Mouse (Mus musculus): ENCODE results near the gene Chpf2.

Chpf2 gene

DNA sequence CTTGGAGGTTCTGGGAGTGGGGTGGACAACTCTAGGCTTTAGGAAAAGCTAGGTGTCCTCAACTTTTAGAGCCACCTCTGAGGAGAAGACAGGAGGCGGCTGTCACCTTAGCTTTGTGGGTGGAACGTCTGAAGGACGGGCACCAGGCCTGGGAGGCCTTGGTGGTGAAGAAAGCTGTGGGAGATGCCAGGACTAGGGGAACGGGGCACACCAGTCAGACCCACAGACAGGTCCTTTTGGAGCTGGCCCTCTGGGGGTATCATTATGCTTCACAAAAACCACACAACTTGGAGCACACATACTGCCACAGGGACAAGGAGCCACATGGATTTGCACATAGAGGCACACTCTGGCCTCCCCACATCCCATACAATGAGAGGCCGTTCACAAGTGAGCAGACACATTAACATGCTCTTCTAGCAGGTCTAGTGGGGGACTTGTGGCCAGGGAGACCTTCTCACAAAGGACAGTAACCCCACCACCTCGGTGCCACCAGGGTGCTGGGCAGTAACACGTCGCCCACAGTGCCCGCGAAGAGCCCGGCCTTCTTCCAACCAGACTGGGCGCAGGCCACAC is 17.6 kb downstream of the Chpf2 start:
- in situ Hi-C loops (cut with MboI, MseI), result no loop called here

DNA sequence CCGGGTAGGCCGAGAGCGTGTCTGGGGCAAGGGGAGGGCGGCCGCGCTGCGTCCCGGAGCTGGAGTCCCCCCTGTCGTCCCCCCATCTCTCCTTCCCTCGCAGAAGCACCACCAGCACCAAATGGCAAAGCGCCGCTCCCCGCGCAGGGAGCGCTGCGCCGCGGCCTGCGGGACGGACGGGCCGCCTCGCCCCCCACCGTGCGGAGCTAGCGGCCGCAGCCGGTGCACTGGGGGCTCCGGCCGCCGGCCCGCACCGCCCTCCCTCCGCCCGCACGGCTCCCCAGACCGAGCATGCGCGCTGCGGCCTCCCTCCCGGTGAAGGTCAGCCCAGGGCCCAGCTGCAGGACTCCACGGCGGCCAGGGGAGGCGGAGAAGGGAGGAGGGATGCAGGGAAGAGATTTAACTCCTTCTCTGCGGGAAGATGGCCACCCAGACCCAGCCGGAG is 18.1 kb downstream of the Chpf2 start:
- in situ Hi-C loops (cut with MboI, MseI), result loop anchor here (5.0 kb wide), 1 partner anchor 63 kb away; no protein-coding TSS in a partner anchor

DNA sequence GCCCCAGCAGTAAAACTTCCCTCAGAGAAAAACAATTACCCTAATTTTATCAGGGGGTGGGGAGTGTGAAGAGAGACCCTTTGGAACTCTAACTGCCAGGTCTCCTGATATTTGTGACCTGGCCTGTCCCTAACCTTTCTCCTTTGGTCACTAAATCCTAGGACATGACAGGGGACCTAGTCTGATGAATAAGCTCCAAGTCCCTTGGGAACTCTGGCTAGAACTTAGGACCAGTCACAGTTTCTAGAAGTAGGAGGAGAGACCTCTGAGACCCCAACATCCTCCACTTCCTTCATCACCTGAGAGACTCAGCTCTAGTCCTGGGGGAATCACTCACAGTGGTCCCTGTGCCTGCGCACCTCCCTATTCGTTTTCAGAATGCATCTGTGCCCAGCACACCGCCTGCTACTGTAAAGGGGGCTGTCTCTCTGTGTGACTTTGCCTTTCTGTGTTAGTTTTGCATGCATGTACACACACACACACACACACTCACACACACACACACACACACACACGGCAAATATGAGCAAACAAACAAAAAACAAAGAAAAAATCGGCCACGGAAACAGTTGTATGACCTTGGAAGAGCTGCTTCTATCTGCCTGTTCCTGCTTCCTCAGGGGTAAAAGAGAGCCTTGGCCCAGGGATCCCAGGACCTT is 18.9 kb downstream of the Chpf2 start:
- in situ Hi-C loops (cut with MboI, MseI), result loop anchor here (5.0 kb wide), 1 partner anchor 62 kb away; no protein-coding TSS in a partner anchor

DNA sequence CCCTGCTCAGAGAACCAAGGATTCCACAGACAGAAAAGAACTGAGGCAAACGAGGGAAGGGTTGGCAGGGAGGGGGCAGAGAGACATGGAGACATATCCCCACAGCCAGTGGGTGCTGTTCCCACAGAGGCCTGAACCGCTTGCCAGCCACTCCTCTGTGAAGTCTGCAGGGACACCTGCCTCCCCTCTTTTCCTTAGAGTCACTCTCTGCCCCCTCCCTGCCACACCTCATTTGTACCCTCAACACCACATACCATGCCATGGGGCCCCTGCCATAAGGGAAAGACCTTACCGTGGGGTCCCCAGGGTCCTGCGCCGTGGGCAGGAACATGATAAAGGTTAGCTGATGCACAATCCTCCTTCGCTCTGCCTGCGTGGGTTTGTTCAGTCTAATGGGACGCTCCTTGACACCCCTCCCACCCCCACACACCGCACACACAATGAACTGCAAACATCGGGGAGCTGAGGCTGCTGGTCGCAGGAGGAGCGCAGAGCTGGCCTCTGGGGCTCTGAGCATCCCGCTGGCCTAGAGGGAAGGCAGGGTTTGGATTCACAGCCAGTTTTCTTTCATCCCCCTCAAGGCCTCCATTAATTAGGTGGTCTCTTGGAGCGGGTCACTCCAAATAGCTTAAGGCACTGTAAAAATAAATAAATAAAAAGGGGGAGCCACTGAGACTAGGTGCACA is 19.6 kb downstream of the Chpf2 start:
- in situ Hi-C loops (cut with MboI, MseI), result loop anchor here (5.0 kb wide), 1 partner anchor 61 kb away; no protein-coding TSS in a partner anchor

DNA sequence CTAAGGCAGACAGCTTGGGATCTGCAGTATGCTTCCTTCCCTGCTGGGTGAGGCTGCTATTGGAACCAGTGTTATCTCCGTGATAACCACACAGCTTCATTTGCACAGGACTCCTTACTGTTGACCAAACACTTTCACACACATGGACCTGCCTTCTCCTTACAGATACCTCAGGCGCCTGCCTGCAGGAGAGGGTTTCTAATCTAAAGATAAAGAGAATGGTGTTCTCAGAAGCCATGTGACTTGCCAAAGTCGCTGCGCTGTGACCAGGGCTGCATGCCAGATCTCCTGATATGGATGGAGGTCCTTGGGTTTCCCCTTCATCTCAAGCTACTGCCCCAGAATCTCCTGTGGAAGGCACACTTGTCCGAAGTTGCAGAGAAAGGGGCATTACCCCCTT is 22.8 kb downstream of the Chpf2 start:
- in situ Hi-C loops (cut with MboI, MseI), result loop anchor here (5.0 kb wide), 1 partner anchor 58 kb away; no protein-coding TSS in a partner anchor

DNA sequence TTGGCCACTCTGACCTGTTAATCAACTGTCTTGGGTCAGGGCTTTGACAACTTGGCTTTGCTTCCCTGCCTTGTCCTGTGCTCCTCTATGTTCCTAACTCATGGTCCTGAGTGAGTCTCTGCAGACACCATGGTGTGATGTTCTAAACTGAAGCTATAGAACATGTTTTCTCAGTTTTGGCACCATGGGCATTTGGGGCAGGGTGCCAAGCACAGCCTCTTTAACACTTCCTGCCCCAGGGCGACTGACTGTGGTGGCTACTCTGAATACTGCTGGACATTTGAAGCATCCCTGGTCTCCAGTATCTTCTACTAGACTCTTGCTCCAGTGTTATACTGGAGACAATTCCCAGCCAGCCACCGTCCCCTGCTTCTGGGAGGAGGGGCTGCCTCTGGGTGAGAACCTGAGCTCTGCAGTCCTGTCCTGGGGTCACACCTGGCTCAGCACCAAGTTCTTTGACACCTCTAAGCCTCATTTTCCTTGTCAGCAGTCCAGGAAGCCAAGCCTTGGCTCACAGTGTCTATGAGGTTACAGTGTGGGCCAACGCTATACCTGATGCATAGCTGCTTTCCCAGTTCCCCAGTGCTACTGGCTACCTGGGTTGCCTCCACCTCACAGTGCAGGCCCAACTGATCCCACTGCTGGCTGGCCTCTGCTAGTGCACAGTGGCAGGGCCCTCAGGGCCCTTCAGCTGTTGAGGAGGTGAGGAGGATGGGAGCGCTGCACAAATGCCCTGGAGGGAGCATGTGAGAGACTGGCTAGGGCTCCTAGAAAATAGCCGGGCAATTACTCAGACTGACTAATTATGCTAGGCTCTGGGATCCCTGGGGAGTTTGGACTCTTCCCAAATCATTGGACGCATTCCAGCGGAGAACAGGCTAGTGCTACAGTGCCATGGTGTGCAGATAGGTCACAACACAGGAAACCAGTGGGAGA is 25.1 kb downstream of the Chpf2 start:
- in situ Hi-C loops (cut with MboI, MseI), result loop anchor here (5.0 kb wide), 1 partner anchor 36 kb away; no protein-coding TSS in a partner anchor

DNA sequence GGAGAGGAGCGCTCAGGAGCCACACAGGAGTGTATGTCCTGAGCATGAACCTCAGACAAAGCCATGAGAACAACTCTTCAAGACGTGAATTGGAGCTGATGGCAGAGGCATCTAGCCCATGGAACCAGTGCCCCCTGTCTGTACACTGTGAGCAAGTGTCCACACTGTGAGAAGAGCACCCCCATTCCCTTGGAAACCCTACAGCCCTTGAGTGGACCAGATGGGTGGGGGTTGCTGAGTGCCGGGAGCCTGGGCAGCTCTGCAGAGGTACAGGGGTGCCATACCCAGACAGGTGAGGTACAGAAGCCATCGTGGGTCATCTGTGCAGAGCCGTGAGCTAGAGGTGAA is 25.7 kb downstream of the Chpf2 start:
- in situ Hi-C loops (cut with MboI, MseI), result loop anchor here (5.0 kb wide), 1 partner anchor 35 kb away; no protein-coding TSS in a partner anchor

DNA sequence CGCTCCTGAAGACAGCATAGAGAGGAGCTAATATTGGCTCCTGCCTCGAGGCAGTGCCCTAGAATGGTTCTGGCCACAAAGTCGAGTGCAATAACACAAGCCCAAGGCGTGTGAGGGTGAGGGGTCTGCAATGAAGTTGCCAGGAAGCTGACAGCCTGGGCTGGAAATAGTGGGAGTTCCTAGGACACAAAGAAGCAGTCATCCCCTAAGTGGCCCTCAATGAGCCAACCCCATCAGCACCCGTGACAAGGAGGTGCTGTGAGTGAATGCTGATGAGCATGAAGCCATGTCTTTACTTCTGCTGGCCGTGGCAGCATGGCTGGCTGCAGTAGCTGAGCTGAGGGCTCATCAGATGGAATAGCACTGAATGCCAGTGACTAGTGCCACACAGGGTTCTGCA is 28.6 kb downstream of the Chpf2 start:
- in situ Hi-C loops (cut with MboI, MseI), result no loop called here

DNA sequence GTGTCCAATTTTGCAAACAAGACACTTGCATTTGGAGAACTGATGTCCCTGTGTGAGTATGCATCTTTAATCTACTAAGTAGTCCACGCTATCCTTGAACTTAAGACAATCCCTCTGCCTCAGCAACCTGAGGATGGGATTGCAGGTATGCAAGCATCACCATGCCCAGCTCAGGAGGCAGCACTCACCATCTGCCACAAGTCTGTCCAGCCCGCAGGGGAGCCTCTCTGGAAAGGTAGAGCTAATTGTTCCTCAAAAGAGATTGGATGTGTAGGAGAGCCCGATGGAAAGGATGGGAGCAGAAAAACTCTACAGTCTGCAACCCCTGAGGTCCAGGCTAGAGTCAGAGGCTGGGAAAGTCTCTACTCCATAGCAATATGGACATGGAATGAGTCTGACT is 32.4 kb downstream of the Chpf2 start:
- in situ Hi-C loops (cut with MboI, MseI), result no loop called here

DNA sequence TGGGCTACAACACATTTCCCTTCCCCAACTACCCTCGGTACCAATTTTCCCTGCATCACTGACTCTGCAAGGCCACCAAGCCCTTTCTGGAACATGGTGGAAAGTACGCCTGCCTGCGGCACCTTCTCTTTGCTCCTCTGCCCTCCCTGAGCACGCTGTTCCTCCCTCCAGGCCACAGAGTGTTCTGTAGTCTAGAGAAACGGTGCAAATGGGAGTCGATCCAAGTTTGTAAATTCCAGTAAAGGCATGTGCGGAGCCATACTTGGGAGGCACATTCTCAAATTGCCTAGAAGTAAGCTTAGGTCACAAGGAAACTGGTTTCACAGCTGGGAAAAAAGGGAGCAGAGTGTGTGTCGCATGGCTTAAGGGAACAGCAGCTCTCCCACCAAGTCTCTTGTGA is 33.6 kb downstream of the Chpf2 start:
- in situ Hi-C loops (cut with MboI, MseI), result no loop called here

DNA sequence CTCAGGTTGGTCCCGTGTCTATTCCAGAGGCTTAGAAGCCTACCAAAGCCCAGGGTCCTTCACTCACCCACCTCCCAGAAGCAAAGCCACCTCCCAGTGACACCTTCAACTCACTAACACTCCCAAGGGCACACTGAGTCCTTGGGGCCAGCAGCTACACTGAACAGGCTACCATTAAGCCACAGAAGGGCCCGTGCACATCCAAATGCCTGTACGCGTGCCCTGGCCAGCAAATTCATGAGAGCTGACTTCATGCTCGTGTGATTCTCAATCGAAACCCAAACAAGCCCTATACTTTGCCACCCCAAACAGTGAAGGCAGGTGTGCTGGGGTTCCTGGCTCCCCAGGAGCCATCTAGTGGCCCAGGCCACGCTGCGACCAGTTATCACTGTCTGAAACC is 34.1 kb downstream of the Chpf2 start:
- in situ Hi-C loops (cut with MboI, MseI), result no loop called here

DNA sequence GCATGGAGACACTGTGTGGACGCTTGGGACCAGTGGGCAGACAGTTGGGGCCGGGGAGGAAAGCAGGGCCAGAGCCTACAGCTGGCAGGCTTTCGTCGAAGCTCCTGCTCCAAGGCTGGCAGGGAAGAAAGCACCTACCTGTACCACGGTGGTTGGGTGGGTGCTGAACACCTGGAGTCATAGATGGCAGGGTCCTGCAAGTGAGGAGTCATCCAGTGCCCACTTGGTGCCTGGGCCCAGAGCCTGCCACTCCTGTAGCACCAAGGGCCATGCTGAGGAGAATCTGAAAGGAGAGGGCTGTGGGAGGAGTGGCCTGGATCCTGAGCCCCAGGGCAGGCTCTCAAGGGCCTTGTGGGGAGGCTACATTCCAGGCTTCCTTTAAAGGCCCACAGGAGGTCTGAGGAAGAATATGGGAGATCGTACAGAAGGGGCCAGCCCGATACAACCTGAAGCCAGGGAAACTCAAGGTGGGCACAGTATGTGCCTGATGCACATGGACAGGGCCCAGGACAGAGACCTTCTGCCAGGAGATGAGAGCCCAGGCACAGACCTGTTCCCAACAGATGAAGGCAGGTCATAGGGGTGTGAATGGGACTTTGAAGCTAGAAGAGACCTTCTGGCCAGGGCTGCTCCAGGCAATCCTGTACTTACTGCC is 36.0 kb downstream of the Chpf2 start:
- in situ Hi-C loops (cut with MboI, MseI), result no loop called here

DNA sequence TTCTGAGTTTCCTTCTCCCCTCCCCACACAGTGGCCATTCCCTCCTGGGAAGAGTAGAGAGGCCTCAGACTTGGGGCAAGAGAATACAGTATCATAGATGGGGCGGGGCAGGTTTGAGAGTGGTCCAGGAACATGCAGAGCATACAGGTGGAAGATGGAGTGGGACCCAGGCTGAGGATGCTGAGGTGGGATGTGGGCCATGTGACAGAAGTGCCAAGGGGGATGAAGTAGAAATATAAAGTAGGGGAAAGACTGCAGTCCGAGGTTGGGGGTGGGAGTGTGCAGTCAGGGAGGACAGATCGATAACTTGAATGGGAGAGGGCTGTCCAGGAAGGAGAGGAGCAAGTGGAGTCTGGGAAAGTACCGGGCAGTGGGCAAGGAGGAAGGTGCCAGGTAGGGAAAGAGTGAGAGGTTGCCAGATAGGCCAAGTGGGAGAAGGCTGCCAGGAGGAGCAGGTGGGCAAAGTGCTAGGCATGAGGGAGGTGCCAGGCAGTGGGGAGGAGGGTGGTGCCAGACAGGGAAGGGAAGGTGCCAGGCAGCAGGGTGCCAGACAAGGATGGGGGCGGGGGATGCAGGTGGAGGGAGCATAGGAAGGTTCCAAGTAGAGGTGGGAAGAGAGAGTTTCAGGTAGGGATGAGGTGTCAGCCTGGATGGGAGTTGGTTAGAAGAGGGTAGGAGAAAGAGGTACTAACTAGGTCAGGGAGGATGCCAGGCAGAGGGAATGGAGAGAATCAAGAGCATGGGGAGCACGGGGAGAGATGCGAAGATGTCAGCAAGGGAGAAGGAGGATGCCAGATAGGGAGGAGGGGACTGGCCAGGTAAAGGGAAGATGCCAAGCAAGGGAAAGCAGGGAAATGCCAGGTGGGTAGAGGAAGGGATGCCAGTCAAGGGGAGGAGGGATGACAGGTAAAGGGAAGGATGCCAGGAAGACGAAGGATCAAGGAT is 36.8 kb downstream of the Chpf2 start:
- in situ Hi-C loops (cut with MboI, MseI), result no loop called here

DNA sequence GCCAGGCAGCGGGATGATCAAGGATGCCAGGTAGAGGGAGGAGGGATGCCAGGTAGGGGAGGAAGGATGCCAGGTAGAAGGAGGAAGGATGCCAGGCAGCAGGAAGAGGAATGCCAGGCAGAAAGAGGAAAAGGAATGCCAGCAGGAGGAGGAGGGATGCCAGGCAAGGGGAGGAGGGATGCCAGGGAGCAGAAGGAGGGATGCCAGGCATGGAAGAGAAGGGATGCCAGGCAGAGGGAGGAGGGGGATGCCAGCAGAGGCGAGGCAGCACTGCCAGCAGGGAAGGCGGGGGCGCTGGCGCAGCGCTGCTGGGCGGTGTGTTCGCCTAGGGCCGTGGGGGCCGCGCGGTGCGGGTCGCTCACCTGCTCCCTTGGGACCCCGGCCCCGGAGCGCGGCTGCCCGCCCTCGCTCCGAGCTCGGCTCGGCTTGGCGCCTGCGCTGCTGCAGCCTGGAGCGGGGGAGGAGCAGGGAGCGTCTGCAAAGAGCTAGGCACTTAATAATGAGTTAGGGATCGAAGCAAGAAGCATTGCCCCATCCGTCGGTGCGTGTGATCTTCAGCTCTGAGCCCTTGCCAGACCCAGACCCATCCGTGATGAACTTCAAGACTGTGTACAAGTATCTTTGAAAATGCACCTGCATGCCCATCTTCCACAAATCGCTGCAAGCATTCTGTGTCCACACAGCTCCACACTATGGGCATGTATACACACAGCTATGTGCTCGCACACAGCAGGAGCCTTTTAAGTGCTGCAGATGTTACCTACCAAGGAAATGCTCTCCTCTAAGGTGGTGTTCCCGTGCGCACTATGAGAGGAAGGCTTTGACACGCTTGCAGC is 37.7 kb downstream of the Chpf2 start, which contains the start of gene Smarcd3:
Smarcd3 (minus strand) TSS at position 426 of the 836 bp plus-strand sequence.
- in situ Hi-C loops (cut with MboI, MseI), result no loop called here

DNA sequence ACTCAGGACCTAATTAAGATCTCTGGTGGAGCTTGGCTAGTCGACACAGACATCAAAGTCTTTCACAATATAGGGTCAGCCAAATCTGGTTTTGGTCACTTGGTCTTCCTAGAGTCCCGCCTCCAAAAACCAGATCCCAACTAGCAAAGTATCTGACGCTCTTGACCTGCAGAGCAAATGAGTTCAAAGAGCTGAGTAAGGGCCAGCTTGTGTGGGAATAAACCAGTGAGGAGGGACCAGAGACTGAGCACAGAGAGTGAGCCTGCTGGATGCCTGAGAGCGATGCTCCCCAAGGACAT is 38.2 kb downstream of the Chpf2 start:
- in situ Hi-C loops (cut with MboI, MseI), result no loop called here

DNA sequence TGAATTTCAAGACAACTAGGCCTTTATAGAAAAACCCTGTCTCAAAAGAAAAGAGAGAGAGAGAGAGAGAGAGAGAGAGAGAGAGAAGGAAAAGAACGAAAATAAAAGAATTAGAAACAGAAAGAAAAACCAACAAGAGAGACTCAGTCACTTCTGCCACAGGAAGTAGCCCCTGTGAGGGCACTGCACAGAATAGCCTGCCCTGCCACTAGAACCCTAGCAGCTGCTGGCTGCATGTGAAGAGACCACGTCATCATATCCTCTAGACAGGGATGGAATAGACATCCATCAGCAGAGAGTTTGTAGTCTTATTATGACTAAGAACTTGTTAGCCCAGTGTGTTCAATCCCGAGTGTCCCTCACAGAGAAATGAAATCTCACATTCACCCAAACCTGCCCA is 43.2 kb downstream of the Chpf2 start:
- in situ Hi-C loops (cut with MboI, MseI), result no loop called here

DNA sequence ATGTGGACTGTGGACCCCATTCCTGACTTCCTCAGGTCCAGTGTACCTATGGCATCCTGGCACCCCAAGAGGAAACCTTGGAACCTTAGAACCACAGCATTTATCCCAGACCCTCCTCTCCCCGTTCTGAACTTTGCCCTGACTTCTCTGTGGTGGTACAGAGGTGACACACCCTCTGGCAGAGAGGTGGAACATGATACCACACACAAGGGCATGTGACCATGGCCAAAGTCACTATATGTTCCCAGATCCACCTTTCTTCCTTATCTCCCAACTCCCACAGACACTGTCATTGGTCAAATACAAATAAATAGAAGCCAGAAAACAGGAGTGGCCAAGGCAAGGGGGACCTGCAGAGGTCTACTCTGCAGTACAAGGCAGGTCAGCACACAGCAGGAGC is 48.6 kb downstream of the Chpf2 start:
- in situ Hi-C loops (cut with MboI, MseI), result no loop called here

DNA sequence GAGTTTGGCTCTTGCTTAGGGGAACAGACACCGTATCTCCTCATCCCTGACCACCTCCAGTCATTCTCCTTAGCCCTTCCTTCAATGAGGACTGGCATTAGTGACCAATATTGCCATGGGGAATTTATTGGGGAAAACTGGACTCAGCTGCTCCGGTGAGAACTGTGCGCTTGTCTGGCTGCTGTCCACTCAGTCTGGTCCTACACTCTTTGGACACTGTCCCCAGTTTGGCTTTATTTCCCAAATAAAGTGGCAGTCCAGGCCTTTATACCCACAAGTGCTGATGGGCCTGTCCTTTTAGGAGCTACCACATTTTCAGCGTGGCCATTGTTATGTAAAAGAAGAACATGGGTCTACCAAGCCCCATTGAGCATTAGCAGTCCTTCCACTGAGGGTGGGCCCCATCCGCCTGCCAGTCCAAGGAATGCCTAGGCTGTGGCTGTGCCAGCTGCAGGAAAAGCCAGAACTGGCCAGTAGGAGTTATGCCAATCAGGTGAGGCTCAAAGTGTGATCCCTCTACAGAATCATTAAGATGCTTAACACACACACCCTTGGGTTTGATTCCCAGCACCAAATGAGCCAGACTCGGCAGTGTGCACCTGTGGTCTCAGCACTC is 49.1 kb downstream of the Chpf2 start:
- in situ Hi-C loops (cut with MboI, MseI), result no loop called here

DNA sequence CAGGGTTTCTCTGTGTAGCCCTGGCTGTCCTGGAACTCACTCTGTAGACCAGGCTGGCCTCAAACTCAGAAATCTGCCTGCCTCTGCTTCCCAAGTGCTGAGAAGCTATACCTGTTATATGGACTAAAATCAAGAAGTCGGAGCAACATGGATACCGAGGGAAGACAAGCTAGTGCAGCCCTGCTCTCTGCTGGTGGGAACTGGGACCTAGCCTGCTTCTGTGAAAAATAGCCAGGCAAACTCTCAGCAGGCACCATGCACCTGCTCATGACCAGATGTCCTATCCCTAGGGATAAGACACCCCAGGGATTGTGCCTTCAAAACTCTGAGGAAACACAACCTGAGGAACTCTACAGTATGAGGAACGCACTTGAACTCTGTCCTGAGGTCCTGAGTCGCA is 50.4 kb downstream of the Chpf2 start:
- in situ Hi-C loops (cut with MboI, MseI), result no loop called here
